Mouse (Mus musculus): Measurements from ENCODE around the gene Dnm3. TPM values are rescaled to one million over a fixed set of nuclear protein-coding genes. Genes with fewer than 3 reads are reported as not detected.

Gene Dnm3
- total and polyA plus RNA-seq, 3 experiments = not detected

- Histone ChIP-seq H3K4me1 (ENCODE audit: control insufficient read depth in 1 of 2, insufficient read depth in 2 of 2, low read length in 2 of 2) (no peaks in the 10 kb centered on the region; a peak in 1 of 4 replicates), H3K9me3 (replicated peaks; ENCODE audit: insufficient read depth, low read length) (no peaks in the 10 kb centered on the region), H3K79me2 (ENCODE audit: control insufficient read depth, insufficient read depth, low read length, poor library complexity) (no peaks in the 10 kb centered on the region), H3K9ac (ENCODE audit: control insufficient read depth, low read depth, low read length, poor library complexity, severe bottlenecking) (no peak overlapping the region), H3K27ac (ENCODE audit: control insufficient read depth, low read depth, low read length) (no peak overlapping the region), H3K27me3 (ENCODE audit: control insufficient read depth in 1 of 2, insufficient read depth in 2 of 2, low read length in 2 of 2) (no peaks in the 10 kb centered on the region; a peak in 1 of 4 replicates), H3K36me3 (ENCODE audit: control insufficient read depth in 1 of 2, insufficient read depth in 2 of 2, low read length in 2 of 2) (no peaks in the 10 kb centered on the region), H3K4me3 (ENCODE audit: control insufficient read depth in 1 of 2, insufficient read depth in 1 of 2, low read depth in 2 of 2, low read length in 2 of 2) (no peak overlapping the region)
- DNase-seq (ENCODE audit: low read depth, low spot score) = no peak
- no peak for TF ChIP-seq SIN3A (IDR thresholded peaks at IDR 0.05; ENCODE audit: low read length)
- no peak for TF ChIP-seq POLR2AphosphoS5 (IDR thresholded peaks at IDR 0.05; ENCODE audit: borderline replicate concordance, low read depth, low read length)
- TF ChIP-seq JUND (IDR thresholded peaks at IDR 0.05; ENCODE audit: low read depth, low read length) = no peak
- no peak for TF ChIP-seq MEF2A (IDR thresholded peaks at IDR 0.05; ENCODE audit: extremely low read depth, insufficient replicate concordance, low read depth, low read length, poor library complexity, severe bottlenecking)
- TF ChIP-seq CHD2 (IDR thresholded peaks at IDR 0.05; ENCODE audit: low read length) = no peak
- TF ChIP-seq GATA1 (IDR thresholded peaks at IDR 0.05; ENCODE audit: low read depth, low read length) = no peak
- no peak for TF ChIP-seq BHLHE40 (IDR thresholded peaks at IDR 0.05; ENCODE audit: borderline replicate concordance, low read depth, low read length)
- TF ChIP-seq EP300 (IDR thresholded peaks at IDR 0.05; ENCODE audit: low read depth in 1 of 2, low read length in 2 of 2) = no peak
- TF ChIP-seq SMC3 (IDR thresholded peaks at IDR 0.05; ENCODE audit: low read depth, low read length) = no peak
- TF ChIP-seq NRF1 (IDR thresholded peaks at IDR 0.05; ENCODE audit: insufficient read depth, low read depth, low read length, poor library complexity, severe bottlenecking) = no peak
- no peak for TF ChIP-seq MAFK (IDR thresholded peaks at IDR 0.05; ENCODE audit: borderline replicate concordance, low read depth, low read length)
- no peak for TF ChIP-seq TBP (IDR thresholded peaks at IDR 0.05; ENCODE audit: low read depth, low read length)
- no peak for TF ChIP-seq TAL1 (IDR thresholded peaks at IDR 0.05; ENCODE audit: low read length)
- no peak for TF ChIP-seq RCOR1 (IDR thresholded peaks at IDR 0.05; ENCODE audit: low read depth, low read length)
- TF ChIP-seq POLR2AphosphoS2 (IDR thresholded peaks at IDR 0.05; ENCODE audit: low read length) = no peak
- TF ChIP-seq MXI1 (IDR thresholded peaks at IDR 0.05; ENCODE audit: low read depth, low read length) = no peak
- no peak for TF ChIP-seq MYC (IDR thresholded peaks at IDR 0.05; ENCODE audit: low read depth, low read length)
- TF ChIP-seq NELFE (IDR thresholded peaks at IDR 0.05; ENCODE audit: low read depth, low read length) = no peak
- no peak for TF ChIP-seq ZMIZ1 (IDR thresholded peaks at IDR 0.05; ENCODE audit: low read depth, low read length)
- no peak for TF ChIP-seq ELF1 (IDR thresholded peaks at IDR 0.05; ENCODE audit: low read depth, low read length)
Observed at GRCm38 (mm10) chr1:162356481-162356880, 121.4 kb downstream of the Dnm3 start.

DNA sequence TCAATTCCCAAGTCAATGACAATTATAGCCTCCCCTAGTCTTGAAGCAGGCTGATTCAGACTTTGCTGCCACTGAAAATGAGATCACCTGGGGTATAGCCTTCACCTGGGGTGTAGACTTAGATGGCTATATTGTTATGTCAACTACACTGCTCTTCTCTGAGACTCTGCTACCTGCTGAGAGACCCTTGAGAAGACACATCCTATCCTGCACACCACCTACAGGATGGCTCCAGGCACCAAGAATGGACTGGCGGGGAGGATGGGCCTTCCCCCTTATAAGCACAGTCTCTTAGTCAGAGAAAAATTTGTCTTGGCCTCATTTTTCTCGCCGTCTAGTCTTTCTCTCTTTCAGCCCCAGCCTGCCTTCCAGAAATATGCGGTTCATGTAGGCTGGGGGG lies 123.1 kb downstream of the Dnm3 start:
- TF ChIP-seq MAFK (IDR thresholded peaks at IDR 0.05; ENCODE audit: borderline replicate concordance, low read depth, low read length) = no peak
- TF ChIP-seq ELF1 (IDR thresholded peaks at IDR 0.05; ENCODE audit: low read depth, low read length) = no peak
- no peak for TF ChIP-seq MXI1 (IDR thresholded peaks at IDR 0.05; ENCODE audit: low read depth, low read length)
- no peak for TF ChIP-seq MAZ (IDR thresholded peaks at IDR 0.05; ENCODE audit: low read depth, low read length)
- no peak for TF ChIP-seq MAX (IDR thresholded peaks at IDR 0.05; ENCODE audit: low read length)
- TF ChIP-seq RCOR1 (IDR thresholded peaks at IDR 0.05; ENCODE audit: low read depth, low read length) = no peak
- TF ChIP-seq TAL1 (IDR thresholded peaks at IDR 0.05; ENCODE audit: low read length) = no peak
- no peak for TF ChIP-seq TBP (IDR thresholded peaks at IDR 0.05; ENCODE audit: low read depth, low read length)
- TF ChIP-seq RAD21 (IDR thresholded peaks at IDR 0.05; ENCODE audit: low read depth, low read length) = no peak
- no peak for TF ChIP-seq MYB (IDR thresholded peaks at IDR 0.05; ENCODE audit: low read depth, low read length)
- TF ChIP-seq CHD1 (IDR thresholded peaks at IDR 0.05; ENCODE audit: low read depth, low read length) = no peak
- TF ChIP-seq MYC (IDR thresholded peaks at IDR 0.05; ENCODE audit: low read depth, low read length) = no peak
- TF ChIP-seq ZNF384 (IDR thresholded peaks at IDR 0.05; ENCODE audit: low read depth, low read length) = no peak
- TF ChIP-seq POLR2A (IDR thresholded peaks at IDR 0.05; ENCODE audit: control insufficient read depth in 1 of 2, insufficient read depth in 1 of 2, low read depth in 1 of 2, low read length in 2 of 2, poor library complexity in 1 of 2) = no peak
- TF ChIP-seq POLR2AphosphoS5 (IDR thresholded peaks at IDR 0.05; ENCODE audit: borderline replicate concordance, low read depth, low read length) = no peak
- TF ChIP-seq ZC3H11A (IDR thresholded peaks at IDR 0.05; ENCODE audit: low read depth, low read length) = no peak
- no peak for DNase-seq (ENCODE audit: low read depth, low spot score)
- no peak overlapping the region for H3K4me3 ChIP-seq (ENCODE audit: control insufficient read depth in 1 of 2, insufficient read depth in 1 of 2, low read depth in 2 of 2, low read length in 2 of 2)

More for the DNA sequence above, 123.1 kb downstream of the Dnm3 start:
- no peak overlapping the region for H3K27ac ChIP-seq (ENCODE audit: control insufficient read depth, low read depth, low read length)
- no peak overlapping the region for H3K9ac ChIP-seq (ENCODE audit: control insufficient read depth, low read depth, low read length, poor library complexity, severe bottlenecking)
- H3K79me2 ChIP-seq (ENCODE audit: control insufficient read depth, insufficient read depth, low read length, poor library complexity) = no peaks in the 10 kb centered on the region
- no peaks in the 10 kb centered on the region for H3K4me1 ChIP-seq (ENCODE audit: control insufficient read depth in 1 of 2, insufficient read depth in 2 of 2, low read length in 2 of 2)
- H3K36me3 ChIP-seq (ENCODE audit: control insufficient read depth in 1 of 2, insufficient read depth in 2 of 2, low read length in 2 of 2) = no peaks in the 10 kb centered on the region
- H3K27me3 ChIP-seq (ENCODE audit: control insufficient read depth in 1 of 2, insufficient read depth in 2 of 2, low read length in 2 of 2) = no peaks in the 10 kb centered on the region; a peak in 2 of 4 replicates
- no peaks in the 10 kb centered on the region for H3K9me3 ChIP-seq (replicated peaks; ENCODE audit: insufficient read depth, low read length)
